Mouse (Mus musculus) cortical plate, adult 2 months (tissue): ENCODE measurements around the gene Gjb2. TPM values are rescaled to one million over a fixed set of nuclear protein-coding genes. Genes with fewer than 3 reads are reported as not detected.
A peak's percentile ranks its signal among the peaks of the same experiment; 100 is the strongest.

Experiments used
- H3K27ac ChIP-seq: fragments of 200-500 bp; 2 replicates; pipeline ENCODE4 v1.5.1; 2012; ENCODE audit warnings: low read length, control low read depth, inconsistent platforms; ENCODE audit not compliant: insufficient read depth
- H3K4me1 ChIP-seq: fragments of 200-500 bp; 2 replicates; pipeline ENCODE4 v1.6.1; 2011; ENCODE audit warnings: low read length; ENCODE audit not compliant: control insufficient read depth, insufficient read depth
- H3K4me3 ChIP-seq: fragments of 200-500 bp; 2 replicates; pipeline ENCODE4 v1.5.1; 2011; ENCODE audit warnings: mild to moderate bottlenecking, low read length, control low read depth; ENCODE audit not compliant: insufficient read depth
- CTCF ChIP-seq: fragments of 200-500 bp; IDR thresholded peaks from 2 replicates; pipeline ENCODE4 v1.5.1; 2011; ENCODE audit warnings: mild to moderate bottlenecking, control low read depth, low read length; ENCODE audit not compliant: insufficient read depth; ENCODE audit errors: extremely low read depth
- POLR2A ChIP-seq: fragments of 200-500 bp; IDR thresholded peaks from 2 replicates; pipeline ENCODE4 v1.6.1; 2011; ENCODE audit warnings: mild to moderate bottlenecking, low read length, control low read depth; ENCODE audit not compliant: insufficient read depth; ENCODE audit errors: extremely low read depth
- polyA plus RNA-seq: library from polyadenylated mRNA; depleted of rRNA; stranded (reverse); fragments of >200 nt; gene quantifications from 2 replicates; pipeline ENCODE4 v1.2.3, GENCODE M21; 2012

Gjb2 gene
- polyA plus RNA-seq, 1 experiment, result 12.0 TPM

DNA sequence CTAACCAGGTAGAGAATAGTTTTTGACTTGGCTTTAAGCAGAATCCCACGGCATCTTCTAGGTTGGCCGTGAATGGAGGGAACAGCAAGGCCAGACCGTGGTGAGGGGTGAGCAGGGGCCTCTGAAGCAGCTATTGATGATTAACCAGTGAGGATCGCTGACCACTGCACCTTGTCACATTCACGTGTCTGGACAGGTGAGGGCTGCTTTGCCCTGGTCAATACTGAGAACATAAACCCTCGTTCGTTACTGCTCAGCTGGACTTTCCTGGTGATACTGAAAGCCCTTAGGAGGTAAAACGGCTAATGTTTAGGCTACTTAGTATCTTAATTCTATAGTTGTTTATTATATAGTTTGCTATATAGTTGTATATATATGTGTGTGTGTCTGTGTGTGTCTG is 2.6 kb upstream of the Gjb2 start:
- Histone ChIP-seq H3K4me3 (no peak overlapping the region), H3K4me1 (no peaks in the 10 kb centered on the region), H3K27ac (no peak overlapping the region)
- TF ChIP-seq CTCF (no peak), POLR2A (no peak)

DNA sequence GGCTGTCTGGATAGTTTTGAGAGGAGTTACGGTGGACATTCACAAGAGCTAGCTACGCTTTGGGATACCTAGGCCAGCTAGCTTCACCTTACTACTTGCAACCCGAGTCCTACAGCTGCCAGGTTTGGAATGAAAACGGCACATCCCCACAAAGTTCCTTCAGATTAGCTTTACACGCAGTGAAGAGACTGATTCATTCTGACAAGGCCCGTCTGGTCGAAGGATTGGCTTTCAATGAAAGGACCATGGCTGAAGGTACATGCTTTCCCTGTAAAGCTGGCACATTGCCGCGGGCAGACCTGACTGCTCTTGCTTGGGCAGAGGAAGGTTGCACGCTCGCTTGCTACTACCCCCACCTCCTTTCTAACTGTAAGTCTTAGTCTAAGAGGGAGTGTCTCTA is 1.2 kb upstream of the Gjb2 start:
- H3K4me1 ChIP-seq, result no peaks in the 10 kb centered on the region
- no peak overlapping the region for H3K4me3 ChIP-seq
- TF ChIP-seq POLR2A (no peak), CTCF (no peak)
- no peak overlapping the region for H3K27ac ChIP-seq

DNA sequence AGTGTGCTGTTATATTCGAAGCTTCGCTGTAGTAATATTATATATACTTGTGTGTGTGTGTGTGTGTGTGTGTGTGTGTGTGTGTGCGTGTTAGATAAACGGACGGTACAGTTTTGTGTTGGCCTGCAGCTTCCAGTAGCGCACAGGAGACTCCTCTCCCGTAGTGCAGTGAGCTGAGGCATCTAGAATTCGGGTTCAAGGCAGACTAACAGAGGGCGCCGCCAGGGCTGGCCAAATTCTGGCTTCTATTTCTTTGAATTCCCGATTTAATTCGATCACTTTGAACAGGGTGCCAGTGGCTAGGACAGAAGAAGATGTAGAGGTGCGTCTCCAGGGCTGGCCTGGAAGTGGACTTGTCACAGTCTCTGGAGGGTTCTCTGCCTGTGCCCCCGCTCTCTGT is 609 bp upstream of the Gjb2 start:
- H3K27ac ChIP-seq, result no peak overlapping the region
- no peaks in the 10 kb centered on the region for H3K4me1 ChIP-seq
- no peak overlapping the region for H3K4me3 ChIP-seq
- TF ChIP-seq CTCF (no peak), POLR2A (no peak)

DNA sequence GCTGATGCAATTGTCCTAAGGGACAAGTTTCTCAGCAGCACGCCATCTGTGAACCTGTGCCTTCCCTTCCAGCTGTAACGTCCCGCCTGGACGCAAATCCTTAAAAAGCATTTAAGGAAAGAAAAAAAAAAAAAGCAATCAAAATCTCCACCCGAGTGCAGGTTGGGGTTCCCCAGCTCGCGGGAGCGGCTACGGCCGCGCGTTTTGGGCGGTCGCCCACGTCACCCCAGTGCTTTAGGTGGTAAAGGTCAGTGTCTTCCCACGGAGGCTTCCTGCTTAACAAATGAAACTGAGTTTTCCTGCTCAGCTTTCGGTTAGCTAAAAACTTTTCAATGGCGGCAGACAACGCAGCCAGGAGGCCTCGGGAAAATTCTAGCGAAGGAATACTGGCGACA is 794 bp downstream of the Gjb2 start:
- TF ChIP-seq CTCF (no peak), POLR2A (no peak)
- Histone ChIP-seq H3K4me3 (peak overlapping the region; percentile 43), H3K27ac (no peak overlapping the region), H3K4me1 (no peaks in the 10 kb centered on the region)

DNA sequence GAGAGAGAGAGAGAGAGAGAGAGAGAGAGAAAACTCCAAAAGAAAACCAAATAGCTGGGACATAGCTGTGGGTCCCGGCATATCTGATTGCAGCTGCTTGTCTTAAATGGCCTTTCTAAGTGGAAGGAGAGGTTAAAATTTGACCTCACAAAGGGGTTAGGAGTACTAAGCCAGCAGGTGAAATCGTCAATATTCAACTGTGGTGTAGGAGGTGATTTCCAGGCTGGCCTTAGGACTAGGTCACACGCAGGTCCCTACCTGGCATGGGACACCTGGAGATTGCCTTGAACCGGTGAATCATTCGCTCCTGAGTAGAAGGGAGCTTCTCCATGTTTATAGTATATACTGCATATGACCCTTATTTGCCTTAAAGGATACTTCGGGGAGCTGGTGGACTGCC is 1.4 kb downstream of the Gjb2 start:
- no peak for TF ChIP-seq POLR2A
- no peak for TF ChIP-seq CTCF
- Histone ChIP-seq H3K4me3 (peak overlapping the region; percentile 43; the same call in 1 of the 2 replicates), H3K4me1 (no peaks in the 10 kb centered on the region), H3K27ac (no peak overlapping the region)

DNA sequence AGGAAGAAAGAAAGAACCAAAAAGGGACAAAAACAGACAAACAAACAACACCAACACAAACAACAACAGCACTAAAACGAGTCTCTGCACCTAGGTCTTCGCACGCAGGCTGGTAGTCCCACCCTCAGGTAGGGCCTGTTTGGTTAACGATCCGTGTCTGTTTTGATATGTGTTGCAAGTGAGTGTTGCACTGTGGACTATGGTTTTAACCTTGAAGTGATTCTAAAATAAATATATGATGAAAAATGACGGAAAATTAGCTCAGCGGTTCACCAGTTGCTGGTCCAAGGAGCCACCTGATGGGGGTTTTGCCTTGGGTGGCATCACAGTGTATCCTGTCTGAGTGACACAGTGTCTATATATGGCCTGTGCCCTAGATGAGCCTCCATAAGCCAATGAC is 2.9 kb downstream of the Gjb2 start:
- Histone ChIP-seq H3K4me3 (no peak overlapping the region), H3K4me1 (no peaks in the 10 kb centered on the region), H3K27ac (no peak overlapping the region)
- TF ChIP-seq POLR2A, result no peak
- TF ChIP-seq CTCF, result no peak

DNA sequence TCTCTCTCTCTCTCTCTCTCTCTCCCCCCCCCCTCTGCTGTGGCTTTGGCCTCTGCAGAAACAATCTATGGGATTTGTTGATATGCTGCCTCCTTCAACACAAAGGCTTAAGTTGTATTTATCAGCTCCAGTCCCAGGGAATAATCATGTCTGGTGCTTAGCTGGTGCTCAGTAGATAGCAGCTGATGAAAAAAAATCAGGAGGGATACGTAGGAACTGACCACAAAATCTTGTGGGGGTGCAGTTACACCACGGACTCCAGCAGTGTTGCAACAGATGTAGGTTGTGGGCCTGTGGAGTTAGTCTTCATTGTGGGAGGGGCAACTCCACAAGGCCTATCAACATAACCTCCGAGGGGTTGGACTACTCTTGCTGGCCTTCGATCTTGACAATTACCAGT is 8.6 kb downstream of the Gjb2 start:
- TF ChIP-seq POLR2A (no peak), CTCF (no peak)
- no peak overlapping the region for H3K27ac ChIP-seq
- no peak overlapping the region for H3K4me3 ChIP-seq
- H3K4me1 ChIP-seq, result no peaks in the 10 kb centered on the region

DNA sequence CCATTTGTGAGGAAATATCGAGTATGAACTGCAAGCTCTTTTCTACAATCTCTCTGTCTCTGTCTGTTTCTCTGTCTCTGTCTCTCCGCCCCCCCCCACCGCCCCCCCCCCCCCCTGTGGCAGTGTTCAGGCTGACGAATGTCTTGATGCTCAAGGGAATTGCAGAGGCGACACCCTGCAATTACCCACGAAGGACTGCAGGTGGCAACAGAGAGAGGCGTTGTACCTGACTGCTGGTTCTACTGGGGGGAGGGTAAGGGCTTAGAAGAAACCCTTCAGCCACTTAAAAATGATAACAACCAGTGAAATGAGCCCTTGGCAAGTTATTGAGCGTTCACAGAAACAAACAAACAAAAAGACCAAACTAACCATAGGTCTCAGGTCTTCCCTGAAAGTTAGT is 11.5 kb downstream of the Gjb2 start:
- Histone ChIP-seq H3K4me3 (no peak overlapping the region), H3K27ac (no peak overlapping the region), H3K4me1 (no peaks in the 10 kb centered on the region)
- TF ChIP-seq POLR2A, result no peak
- peak; percentile 78 for TF ChIP-seq CTCF

DNA sequence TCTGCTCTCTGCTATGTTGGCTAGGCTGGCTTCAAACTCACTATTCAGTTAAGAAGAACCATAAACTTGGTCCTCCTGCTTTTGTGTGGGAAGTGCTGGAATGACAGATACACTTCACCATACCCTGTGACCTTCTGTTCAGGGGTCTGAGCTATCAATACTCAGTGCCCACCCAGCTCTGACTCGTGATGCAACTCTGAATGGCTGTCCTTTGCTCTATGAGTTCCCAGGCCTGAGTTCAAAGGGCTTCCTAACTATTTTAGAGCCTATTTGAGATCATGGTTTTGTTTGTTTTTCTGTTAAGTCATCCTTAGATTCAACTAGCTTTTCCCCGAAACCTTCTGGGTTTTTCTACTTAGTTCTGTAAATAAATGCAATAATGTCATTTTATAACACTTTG is 14.5 kb downstream of the Gjb2 start:
- TF ChIP-seq POLR2A, result no peak
- no peak for TF ChIP-seq CTCF
- no peaks in the 10 kb centered on the region for H3K4me1 ChIP-seq
- no peak overlapping the region for H3K27ac ChIP-seq
- H3K4me3 ChIP-seq, result no peak overlapping the region

DNA sequence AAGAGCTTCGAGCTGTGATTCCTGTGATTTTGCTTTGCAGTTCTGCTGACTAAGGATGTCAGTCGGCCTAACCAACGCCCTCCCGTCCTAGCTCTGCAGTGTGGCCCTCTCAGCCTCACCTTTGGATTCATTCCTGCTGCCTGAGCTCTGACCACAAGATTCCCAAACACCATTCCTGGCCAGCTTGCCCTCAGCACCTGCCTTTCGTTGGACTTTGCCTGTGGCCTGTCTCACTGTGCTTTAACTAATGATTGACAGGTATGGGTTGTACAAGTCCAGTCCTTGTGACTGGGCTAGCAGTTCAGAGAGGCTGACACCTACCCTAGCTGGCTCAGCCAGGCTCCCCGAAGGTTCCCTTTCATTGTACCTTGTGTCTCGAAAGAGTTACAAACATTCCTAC is 15.4 kb downstream of the Gjb2 start:
- Histone ChIP-seq H3K27ac (no peak overlapping the region), H3K4me1 (no peaks in the 10 kb centered on the region), H3K4me3 (no peak overlapping the region)
- TF ChIP-seq CTCF (no peak), POLR2A (no peak)
